Mouse (Mus musculus) small intestine, adult 2 months (tissue): Measurements from ENCODE around the gene Tbx6.

Experiments used
- CTCF ChIP-seq: fragments of 200-500 bp; IDR thresholded peaks from 2 replicates; pipeline ENCODE4 v1.5.1; 2012; ENCODE audit warnings: low read depth, mild to moderate bottlenecking, control low read depth, inconsistent platforms, low read length, moderate library complexity, mixed read lengths; ENCODE audit not compliant: insufficient replicate concordance, insufficient read length; ENCODE audit errors: extremely low read depth
- POLR2A ChIP-seq: fragments of 200-500 bp; IDR thresholded peaks from 2 replicates; pipeline ENCODE4 v1.6.1; 2012; ENCODE audit warnings: low read depth, mild to moderate bottlenecking, control low read depth, inconsistent platforms, low read length, moderate library complexity

GRCm38 (mm10) chr7:126741452-126741851 is 39.8 kb upstream of the Tbx6 start:
- TF ChIP-seq CTCF = no peak
- no peak for TF ChIP-seq POLR2A
